Mouse (Mus musculus) testis, adult 2 months (tissue): ENCODE data around the gene Sh3pxd2a. TPM values are rescaled to one million over a fixed set of nuclear protein-coding genes. Genes with fewer than 3 reads are reported as not detected.

ENCODE experiments used
- H3K27ac ChIP-seq: fragments of 200-500 bp; 2 replicates; pipeline ENCODE4 v1.5.1; 2012; ENCODE audit warnings: low read depth, low read length; ENCODE audit not compliant: control insufficient read depth, insufficient read depth
- H3K27me3 ChIP-seq: fragments of 200-500 bp; 2 replicates; pipeline ENCODE4 v1.6.1; 2012; ENCODE audit warnings: mild to moderate bottlenecking, low read length, moderate library complexity; ENCODE audit not compliant: control insufficient read depth, insufficient read depth
- H3K36me3 ChIP-seq: fragments of 200-500 bp; 2 replicates; pipeline ENCODE4 v1.6.1; 2012; ENCODE audit warnings: mild to moderate bottlenecking, low read length; ENCODE audit not compliant: control insufficient read depth, insufficient read depth
- H3K4me1 ChIP-seq: fragments of 200-500 bp; 2 replicates; pipeline ENCODE4 v1.6.1; 2012; ENCODE audit warnings: low read length; ENCODE audit not compliant: control insufficient read depth, insufficient read depth
- H3K4me3 ChIP-seq: fragments of 200-500 bp; 2 replicates; pipeline ENCODE4 v1.5.1; 2012; ENCODE audit warnings: low read depth, mild to moderate bottlenecking, low read length, moderate library complexity, mixed read lengths; ENCODE audit not compliant: control insufficient read depth
- CTCF ChIP-seq: fragments of 200-500 bp; IDR thresholded peaks from 2 replicates; pipeline ENCODE4 v1.5.1; 2012; ENCODE audit warnings: low read depth, mild to moderate bottlenecking, inconsistent platforms, low read length, moderate library complexity; ENCODE audit not compliant: control insufficient read depth, insufficient read depth, insufficient replicate concordance
- POLR2A ChIP-seq: fragments of 200-500 bp; IDR thresholded peaks from 2 replicates; pipeline ENCODE4 v1.6.1; 2012; ENCODE audit warnings: low read depth, mild to moderate bottlenecking, inconsistent platforms, low read length, moderate library complexity; ENCODE audit not compliant: control insufficient read depth
- polyA plus RNA-seq: library from polyadenylated mRNA; depleted of rRNA; stranded (reverse); fragments of >200 nt; gene quantifications from 2 replicates; pipeline ENCODE4 v1.2.3, GENCODE M21; 2012

Sh3pxd2a gene
- polyA plus RNA-seq, 1 experiment: 1.2 TPM

DNA sequence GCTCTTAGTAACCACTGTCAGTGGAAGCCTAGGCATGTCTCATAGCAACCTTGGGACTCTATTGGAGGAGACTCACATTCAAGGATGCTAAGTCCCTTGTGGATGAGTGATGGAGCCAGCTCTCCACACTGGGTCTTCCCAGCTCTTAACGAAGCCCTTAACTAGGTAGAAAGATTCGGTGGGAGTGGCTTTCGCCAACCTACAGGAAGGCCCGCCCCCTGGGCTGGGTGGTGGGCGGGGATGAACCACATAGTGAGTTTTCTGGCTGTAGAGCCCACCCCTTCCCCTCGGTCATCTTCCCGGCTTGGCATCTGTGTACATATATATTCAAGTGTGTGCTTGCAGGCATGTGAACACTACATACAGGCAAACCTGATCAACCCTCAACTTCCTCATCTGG lies 223.2 kb downstream of the Sh3pxd2a start:
- no peak overlapping the region for H3K27ac ChIP-seq
- TF ChIP-seq POLR2A (no peak), CTCF (no peak)
- peaks cover 7% of the 10 kb centered on the region for H3K4me1 ChIP-seq
- no peaks in the 10 kb centered on the region for H3K36me3 ChIP-seq
- H3K27me3 ChIP-seq: no peaks in the 10 kb centered on the region
- H3K4me3 ChIP-seq: peak overlapping the region; percentile 16

GRCm38 (mm10) chr19:47240076-47240475 lies 224.1 kb downstream of the Sh3pxd2a start:
- peak overlapping the region; percentile 64 for H3K4me3 ChIP-seq
- no peaks in the 10 kb centered on the region for H3K27me3 ChIP-seq
- H3K36me3 ChIP-seq: no peaks in the 10 kb centered on the region
- no peak for TF ChIP-seq CTCF
- TF ChIP-seq POLR2A: no peak
- H3K4me1 ChIP-seq: peaks cover 7% of the 10 kb centered on the region
- H3K27ac ChIP-seq: no peak overlapping the region

GRCm38 (mm10) chr19:47233087-47233486 lies 231.1 kb downstream of the Sh3pxd2a start:
- H3K27ac ChIP-seq: no peak overlapping the region
- no peaks in the 10 kb centered on the region for H3K36me3 ChIP-seq
- H3K4me1 ChIP-seq: no peaks in the 10 kb centered on the region
- TF ChIP-seq POLR2A: no peak
- no peak for TF ChIP-seq CTCF
- H3K27me3 ChIP-seq: no peaks in the 10 kb centered on the region
- H3K4me3 ChIP-seq: no peak overlapping the region

GRCm38 (mm10) chr19:47232077-47232865 lies 231.9 kb downstream of the Sh3pxd2a start:
- Histone ChIP-seq H3K27me3 (no peaks in the 10 kb centered on the region), H3K4me1 (no peaks in the 10 kb centered on the region), H3K27ac (no peak overlapping the region), H3K4me3 (no peak overlapping the region), H3K36me3 (no peaks in the 10 kb centered on the region)
- TF ChIP-seq CTCF (no peak), POLR2A (no peak)

DNA sequence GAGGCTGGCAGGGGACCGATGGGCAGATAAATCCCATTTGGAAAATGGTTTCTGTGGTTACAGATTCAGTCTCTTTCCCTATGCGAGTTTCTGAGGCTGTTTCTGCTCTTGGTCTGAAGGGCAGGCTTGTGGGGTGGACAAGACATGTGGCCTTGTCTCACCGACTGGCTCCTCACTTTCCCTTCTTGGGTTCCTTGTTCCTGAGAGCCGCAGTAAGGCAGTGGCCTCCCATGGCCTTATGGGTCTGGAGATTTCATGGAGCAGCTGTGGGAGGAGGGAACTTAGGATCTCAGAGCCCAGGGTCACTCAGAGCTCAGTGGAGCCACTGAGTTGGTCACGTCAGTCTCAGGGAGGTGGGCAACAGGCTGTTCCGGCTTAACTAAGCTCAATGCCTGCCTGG lies 232.8 kb downstream of the Sh3pxd2a start:
- H3K4me3 ChIP-seq: no peak overlapping the region
- TF ChIP-seq CTCF: no peak
- no peak for TF ChIP-seq POLR2A
- no peak overlapping the region for H3K27ac ChIP-seq
- no peaks in the 10 kb centered on the region for H3K4me1 ChIP-seq
- H3K36me3 ChIP-seq: no peaks in the 10 kb centered on the region
- no peaks in the 10 kb centered on the region for H3K27me3 ChIP-seq

DNA sequence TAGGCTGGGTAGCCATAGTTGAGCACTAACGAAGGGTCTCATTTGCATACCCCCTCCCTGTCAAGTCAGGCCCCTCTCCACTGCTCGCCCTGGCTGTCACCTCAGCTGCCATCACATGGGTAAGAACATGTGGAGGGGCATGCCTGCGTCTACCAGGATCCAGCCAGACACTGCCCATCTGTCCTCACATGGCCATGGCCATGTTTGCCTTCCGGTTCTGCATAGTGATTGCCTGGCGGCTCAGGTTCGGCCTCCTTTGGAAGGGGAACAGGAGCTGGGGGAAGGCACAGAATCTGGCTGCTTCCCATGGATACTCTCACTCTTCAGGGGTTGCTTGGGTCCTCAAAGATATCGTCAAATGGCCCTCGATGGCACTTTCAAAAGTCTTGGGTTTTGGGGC lies 233.5 kb downstream of the Sh3pxd2a start:
- Histone ChIP-seq H3K36me3 (no peaks in the 10 kb centered on the region), H3K27me3 (no peaks in the 10 kb centered on the region), H3K4me1 (no peaks in the 10 kb centered on the region), H3K4me3 (no peak overlapping the region), H3K27ac (no peak overlapping the region)
- TF ChIP-seq CTCF (no peak), POLR2A (no peak)

GRCm38 (mm10) chr19:47230082-47230481 lies 234.1 kb downstream of the Sh3pxd2a start:
- H3K4me3 ChIP-seq: no peak overlapping the region
- H3K36me3 ChIP-seq: no peaks in the 10 kb centered on the region
- TF ChIP-seq POLR2A (no peak), CTCF (no peak)

GRCm38 (mm10) chr19:47229461-47229860 lies 234.7 kb downstream of the Sh3pxd2a start:
- no peak overlapping the region for H3K27ac ChIP-seq
- no peaks in the 10 kb centered on the region for H3K27me3 ChIP-seq
- TF ChIP-seq CTCF (no peak), POLR2A (no peak)
- H3K36me3 ChIP-seq: no peaks in the 10 kb centered on the region
- H3K4me3 ChIP-seq: no peak overlapping the region
- no peaks in the 10 kb centered on the region for H3K4me1 ChIP-seq

More at GRCm38 (mm10) chr19:47230082-47230481, 234.1 kb downstream of the Sh3pxd2a start:
- Histone ChIP-seq H3K27ac (no peak overlapping the region), H3K4me1 (no peaks in the 10 kb centered on the region), H3K27me3 (no peaks in the 10 kb centered on the region)
